In the genomic region with DNA sequence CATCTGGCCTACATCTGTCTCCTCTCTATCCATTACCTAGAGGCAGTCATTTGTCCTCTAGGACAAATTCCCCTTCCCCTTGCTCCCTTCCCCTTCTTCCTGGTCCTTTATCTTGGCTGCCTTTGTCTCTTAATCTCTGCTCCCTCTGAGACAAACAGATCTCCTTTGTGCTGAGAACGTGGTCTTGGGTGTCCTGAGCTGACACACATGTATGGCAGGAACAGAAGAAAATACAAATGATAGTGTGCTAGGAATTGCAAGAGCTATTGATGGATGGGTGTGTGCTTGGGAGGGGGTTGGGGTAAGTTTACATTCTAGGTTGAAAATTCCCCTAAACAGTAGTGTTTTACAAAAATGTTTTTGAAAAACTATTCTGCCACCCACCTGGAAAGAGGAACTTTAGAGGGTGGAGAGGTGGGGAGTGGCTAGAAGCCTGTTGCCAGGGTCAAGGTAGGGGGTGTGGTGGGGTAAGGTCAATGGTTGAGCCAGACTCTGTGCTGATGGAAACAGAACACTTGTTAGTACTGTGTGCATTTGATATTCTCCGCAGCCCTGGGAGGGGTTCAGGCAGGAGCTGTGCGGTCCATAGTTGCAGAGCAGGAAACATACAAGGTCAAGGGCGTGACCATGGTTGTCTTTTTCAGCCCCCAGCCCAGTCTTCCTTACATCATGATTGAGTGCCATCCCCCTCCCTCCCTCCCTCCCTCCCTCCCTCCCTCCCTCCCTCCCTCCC, we compare ENCODE assay signal across 10 mouse cellular contexts. TPM values are rescaled to one million over a fixed set of nuclear protein-coding genes. Genes with fewer than 3 reads are reported as not detected.
DNase-seq lines count a peak whose midpoint lies in the region; ATAC-seq lines count a peak whose summit lies in the region.
"Not testable (repeated sequence)": the region's sequence is repeated elsewhere in the genome, so short reads cannot be mapped to it uniquely, and the experiment has no call there.
"Had no signal": no experiment of that assay in that cellular context is flagged by ENCODE, and none has a peak within 500 bp of the region (broad histone marks: within the 10 kb centered on the region; RNA-seq: fewer than 3 reads in every experiment).

No protein-coding gene starts in this region.

- peak; percentile 23; the same call in 1 of the 2 replicates for ATAC-seq in hindbrain, embryonic 15.5 days (ENCODE audit: low FRiP score, low read depth)
- ATAC-seq in neutrophil, adult 5-6 weeks (ENCODE audit: extremely low read depth, insufficient number of reproducible peaks, low FRiP score, poor library complexity, severe bottlenecking), result peak; percentile 65
- ATAC-seq in stomach, embryonic 14.5 days (ENCODE audit: insufficient number of reproducible peaks, insufficient read depth, low FRiP score, low read depth), result peak; percentile 47

- H3K9me3 ChIP-seq in hindbrain, embryonic 15.5 days; limb, embryonic 10.5 days (replicated peaks); stomach, embryonic 14.5 days (ENCODE audit: control insufficient read depth, low read depth, low read length): not testable (repeated sequence)

- not testable (repeated sequence) for H3K27me3 ChIP-seq in hindbrain, embryonic 15.5 days; limb, embryonic 10.5 days (ENCODE audit: low read depth, poor library complexity, severe bottlenecking); stomach, embryonic 14.5 days (ENCODE audit: control insufficient read depth, insufficient read depth, low read length)

- H3K9ac ChIP-seq in hindbrain, embryonic 15.5 days; stomach, embryonic 14.5 days (replicated peaks; ENCODE audit: low read depth, low read length): not testable (repeated sequence)

- peak; percentile 28 to 38 for DNase-seq in B cell, adult 2 months
- peak; percentile 93 for DNase-seq in R1 (ENCODE audit: low read depth, low spot score)
- peak; percentile 41 for DNase-seq in forelimb bud, embryonic 11.5 days (ENCODE audit: low read depth, low spot score)
- not testable (repeated sequence) for DNase-seq in limb, embryonic 10.5 days (ENCODE audit: low spot score)

- H3K27ac ChIP-seq in hindbrain, embryonic 15.5 days (replicated peaks); stomach, embryonic 14.5 days (ENCODE audit: low read length): not testable (repeated sequence)
- peak overlapping the region; percentile 62; the same call in 1 of the 2 replicates for H3K27ac ChIP-seq in limb, embryonic 10.5 days

- not testable (repeated sequence) for H3K4me2 ChIP-seq in hindbrain, embryonic 15.5 days; stomach, embryonic 14.5 days (replicated peaks; ENCODE audit: low read depth, low read length)

- not testable (repeated sequence) for H3K36me3 ChIP-seq in hindbrain, embryonic 15.5 days; limb, embryonic 10.5 days; stomach, embryonic 14.5 days (ENCODE audit: control insufficient read depth, insufficient read depth, low read length)

- not testable (repeated sequence) for H3K4me3 ChIP-seq in hindbrain, embryonic 15.5 days; limb, embryonic 10.5 days; stomach, embryonic 14.5 days (ENCODE audit: low read depth, low read length)

- not testable (repeated sequence) for H3K4me1 ChIP-seq in hindbrain, embryonic 15.5 days (replicated peaks); stomach, embryonic 14.5 days (ENCODE audit: control insufficient read depth, insufficient read depth, low read length)
- peaks cover 16% of the 10 kb centered on the region for H3K4me1 ChIP-seq in limb, embryonic 10.5 days

- WGBS in hindbrain, embryonic 15.5 days, result 61% methylated on average over 4 of the region's 4 CpGs
- WGBS in limb, embryonic 10.5 days, result 48% methylated on average over 4 of the region's 4 CpGs
- WGBS in stomach, embryonic 14.5 days, result 29% methylated on average over 4 of the region's 4 CpGs

RNA-seq across cellular contexts. Expression of gene Nid1, which starts 9.5 kb away (rescaled TPM):
- polyA plus RNA-seq in hindbrain, embryonic 15.5 days (2015; fragmentation: Nextera tagmentation; extraction: Ambion mirVana), result 58.4 and 80.2 TPM in 2 replicates
- 46.8 and 58.6 TPM in 2 replicates for polyA plus RNA-seq in limb, embryonic 10.5 days (2016; fragmentation: Nextera tagmentation; extraction: Ambion mirVana)
- 5.5 and 7.6 TPM in 2 replicates for total RNA-seq in neutrophil, adult 5-6 weeks (2017)
- polyA plus RNA-seq in stomach, embryonic 14.5 days (2014; fragmentation: Nextera tagmentation; extraction: Ambion mirVana), result 87.6 and 97.9 TPM in 2 replicates
- total RNA-seq: granulocyte monocyte progenitor cell, adult 5-6 weeks had no signal
- polyA plus RNA-seq: activated CD4-positive, CD25-positive, alpha-beta regulatory T cell, adult 4 months; G1E had no signal

RNA-seq across cellular contexts. Expression of gene Gpr137b, which starts 53.1 kb away (rescaled TPM):
- polyA plus RNA-seq in hindbrain, embryonic 15.5 days (2015; fragmentation: Nextera tagmentation; extraction: Ambion mirVana), result 26.8 and 26.9 TPM in 2 replicates
- 14.9 and 18.2 TPM in 2 replicates for polyA plus RNA-seq in limb, embryonic 10.5 days (2016; fragmentation: Nextera tagmentation; extraction: Ambion mirVana)
- total RNA-seq in neutrophil, adult 5-6 weeks (2017), result 33.4 and 60.2 TPM in 2 replicates
- polyA plus RNA-seq in stomach, embryonic 14.5 days (2014; fragmentation: Nextera tagmentation; extraction: Ambion mirVana), result 10.4 and 10.8 TPM in 2 replicates
- total RNA-seq: granulocyte monocyte progenitor cell, adult 5-6 weeks had no signal
- polyA plus RNA-seq: G1E had no signal
